Mouse (Mus musculus) CH12.LX (cell line): ENCODE measurements around the gene Hddc2. TPM values are rescaled to one million over a fixed set of nuclear protein-coding genes. Genes with fewer than 3 reads are reported as not detected.

ENCODE experiments used
- DNase-seq: peaks from one replicate; pipeline ENCODE4 v3.0.0-alpha.2; 2013; ENCODE audit errors: extremely low read depth
- H3K27ac ChIP-seq: 2 replicates; pipeline ENCODE4 v1.5.1; 2012; ENCODE audit warnings: low read depth, mild to moderate bottlenecking, control low read depth, moderate library complexity; ENCODE audit not compliant: insufficient read depth
- H3K27me3 ChIP-seq: replicated peaks from 2 replicates; pipeline ENCODE3; 2012; ENCODE audit warnings: inconsistent platforms
- H3K36me3 ChIP-seq, 2 experiments: replicated peaks in 1 of 2; 2 replicates each; pipeline versions ENCODE3 to v1.6.1; 2012; ENCODE audit warnings: inconsistent platforms in 1 of 2, low read length in 1 of 2, mild to moderate bottlenecking in 1 of 2, mixed read lengths in 1 of 2, moderate library complexity in 1 of 2; ENCODE audit not compliant: control insufficient read depth in 1 of 2, insufficient read depth in 1 of 2
- H3K4me1 ChIP-seq, 2 experiments: 2 replicates each; pipeline ENCODE4 v1.6.1; 2012; ENCODE audit warnings: inconsistent platforms in 1 of 2, moderate library complexity in 1 of 2; ENCODE audit not compliant: insufficient read depth in 2 of 2, control insufficient read depth in 1 of 2
- H3K4me2 ChIP-seq: 2 replicates; pipeline ENCODE4 v1.6.1; 2012; ENCODE audit warnings: low read depth, mild to moderate bottlenecking, control low read depth; ENCODE audit not compliant: poor library complexity, insufficient read depth, severe bottlenecking
- H3K4me3 ChIP-seq, 3 experiments: fragments of 150-350 bp in 1 of 3; sonication (generic) in 1 of 3; replicated peaks in 1 of 3; 2 replicates each; pipeline versions ENCODE3 to v1.5.1; 2011 to 2012; ENCODE audit warnings: low read depth in 2 of 3, low read length in 2 of 3, mild to moderate bottlenecking in 2 of 3, moderate library complexity in 2 of 3, control low read depth in 1 of 3, improper control_type of control experiment in 1 of 3, inconsistent platforms in 1 of 3, mixed read lengths in 1 of 3; ENCODE audit not compliant: poor library complexity in 1 of 3
- H3K79me2 ChIP-seq: replicated peaks from 2 replicates; pipeline ENCODE4 v1.6.1; 2012; ENCODE audit warnings: mild to moderate bottlenecking, moderate library complexity; ENCODE audit not compliant: control insufficient read depth, poor library complexity, insufficient read depth, severe bottlenecking; ENCODE audit errors: extremely low read depth
- H3K9ac ChIP-seq: 2 replicates; pipeline ENCODE4 v1.6.1; 2012; ENCODE audit warnings: low read depth, mild to moderate bottlenecking, control low read depth, moderate library complexity; ENCODE audit not compliant: insufficient read depth
- H3K9me3 ChIP-seq: replicated peaks from 2 replicates; pipeline ENCODE3; 2012; ENCODE audit warnings: low read length, inconsistent platforms, mixed read lengths
- BHLHE40 ChIP-seq: IDR thresholded peaks from 2 replicates; pipeline ENCODE4 v1.6.1; 2011; ENCODE audit warnings: mild to moderate bottlenecking, low read depth, low read length, improper control_type of control experiment
- CHD1 ChIP-seq: IDR thresholded peaks from 2 replicates; pipeline ENCODE4 v1.6.1; 2012; ENCODE audit warnings: low read depth, low read length, improper control_type of control experiment, inconsistent platforms
- CHD2 ChIP-seq: IDR thresholded peaks from 2 replicates; pipeline ENCODE4 v1.6.1; 2011; ENCODE audit warnings: low read length, improper control_type of control experiment
- CTCF ChIP-seq, 2 experiments: IDR thresholded peaks in 1 of 2; conservative IDR thresholded peaks in 1 of 2; 2 replicates each; pipeline ENCODE4 v1.5.1; 2011 to 2012; ENCODE audit warnings: low read depth in 2 of 2, low read length in 2 of 2, improper control_type of control experiment in 1 of 2, inconsistent platforms in 1 of 2, mild to moderate bottlenecking in 1 of 2, moderate library complexity in 1 of 2
- ELF1 ChIP-seq: IDR thresholded peaks from 2 replicates; pipeline ENCODE4 v1.6.1; 2014; ENCODE audit warnings: low read depth, mild to moderate bottlenecking, inconsistent platforms, low read length, improper control_type of control experiment
- EP300 ChIP-seq: IDR thresholded peaks from 2 replicates; pipeline ENCODE4 v1.6.1; 2011; ENCODE audit warnings: low read length, improper control_type of control experiment
- ETS1 ChIP-seq: conservative IDR thresholded peaks from 2 replicates; pipeline ENCODE4 v1.6.1; 2012; ENCODE audit warnings: low read depth, mild to moderate bottlenecking, inconsistent platforms, low read length, improper control_type of control experiment, moderate library complexity
- HCFC1 ChIP-seq: IDR thresholded peaks from 2 replicates; pipeline ENCODE4 v1.6.1; 2012; ENCODE audit warnings: low read depth, mild to moderate bottlenecking, inconsistent platforms, low read length, improper control_type of control experiment
- KAT2A ChIP-seq: IDR thresholded peaks from 2 replicates; pipeline ENCODE4 v1.6.1; 2012; ENCODE audit warnings: low read length, improper control_type of control experiment, inconsistent platforms; ENCODE audit not compliant: insufficient replicate concordance
- MAFK ChIP-seq: IDR thresholded peaks from 2 replicates; pipeline ENCODE4 v1.6.1; 2011; ENCODE audit warnings: low read length, improper control_type of control experiment; ENCODE audit not compliant: insufficient replicate concordance
- MAX ChIP-seq: IDR thresholded peaks from 2 replicates; pipeline ENCODE4 v1.6.1; 2011; ENCODE audit warnings: low read length, improper control_type of control experiment
- MEF2A ChIP-seq: IDR thresholded peaks from 2 replicates; pipeline ENCODE4 v1.6.1; 2014; ENCODE audit warnings: low read depth, mild to moderate bottlenecking, inconsistent platforms, low read length, improper control_type of control experiment, borderline replicate concordance
- MXI1 ChIP-seq: IDR thresholded peaks from 2 replicates; pipeline ENCODE4 v1.6.1; 2011; ENCODE audit warnings: mild to moderate bottlenecking, low read depth, low read length, improper control_type of control experiment
- NELFE ChIP-seq: IDR thresholded peaks from 2 replicates; pipeline ENCODE4 v1.6.1; 2011; ENCODE audit warnings: low read depth, low read length, improper control_type of control experiment
- NRF1 ChIP-seq: IDR thresholded peaks from 2 replicates; pipeline ENCODE4 v1.6.1; 2014; ENCODE audit warnings: low read depth, mild to moderate bottlenecking, inconsistent platforms, low read length, improper control_type of control experiment, moderate library complexity
- PAX5 ChIP-seq: IDR thresholded peaks from 2 replicates; pipeline ENCODE4 v1.6.1; 2012; ENCODE audit warnings: low read length, inconsistent platforms, mixed read lengths
- POLR2A ChIP-seq: IDR thresholded peaks from 2 replicates; pipeline ENCODE4 v1.6.1; 2011; ENCODE audit warnings: low read depth, mild to moderate bottlenecking, improper control_type of control experiment, low read length
- POLR2AphosphoS2 ChIP-seq: IDR thresholded peaks from 2 replicates; pipeline ENCODE4 v1.6.1; 2011; ENCODE audit warnings: low read depth, low read length, improper control_type of control experiment
- RAD21 ChIP-seq: IDR thresholded peaks from 2 replicates; pipeline ENCODE4 v1.6.1; 2011; ENCODE audit warnings: low read depth, mild to moderate bottlenecking, low read length, improper control_type of control experiment, moderate library complexity
- SIN3A ChIP-seq: IDR thresholded peaks from 2 replicates; pipeline ENCODE4 v1.6.1; 2012; ENCODE audit warnings: low read length, improper control_type of control experiment, inconsistent platforms
- SMC3 ChIP-seq: IDR thresholded peaks from 2 replicates; pipeline ENCODE4 v1.6.1; 2011; ENCODE audit warnings: low read depth, low read length, improper control_type of control experiment
- TCF12 ChIP-seq: IDR thresholded peaks from 2 replicates; pipeline ENCODE4 v1.6.1; 2014; ENCODE audit warnings: low read depth, mild to moderate bottlenecking, inconsistent platforms, low read length, improper control_type of control experiment
- USF1 ChIP-seq: IDR thresholded peaks from 2 replicates; pipeline ENCODE4 v1.6.1; 2014; ENCODE audit warnings: low read depth, mild to moderate bottlenecking, inconsistent platforms, low read length, improper control_type of control experiment
- ZC3H11A ChIP-seq: IDR thresholded peaks from 2 replicates; pipeline ENCODE4 v1.6.1; 2012; ENCODE audit warnings: low read depth, mild to moderate bottlenecking, inconsistent platforms, low read length, improper control_type of control experiment
- ZKSCAN1 ChIP-seq: IDR thresholded peaks from 2 replicates; pipeline ENCODE4 v1.6.1; 2012; ENCODE audit warnings: low read depth, inconsistent platforms, low read length, improper control_type of control experiment, borderline replicate concordance
- ZMIZ1 ChIP-seq: IDR thresholded peaks from 2 replicates; pipeline ENCODE4 v1.6.1; 2012; ENCODE audit warnings: low read depth, mild to moderate bottlenecking, inconsistent platforms, low read length, improper control_type of control experiment
- dilution Hi-C: fragments of 300-500 bp; cut with MboI; formaldehyde crosslinking; loops from 2 replicates; pipeline ENCODE4 v1.14.3; 2020; ENCODE audit warnings: low sequenced_read_pairs; ENCODE audit not compliant: extremely low pct_unique_long_range_greater_than_20kb, extremely low pct_ligation_motif_present
- in situ Hi-C: fragments of 300-500 bp; cut with MboI; formaldehyde crosslinking; loops from 3 replicates; pipeline ENCODE4 v1.14.3; 2019; ENCODE audit warnings: low sequenced_read_pairs, low pct_ligation_motif_present, low pct_unique_long_range_greater_than_20kb, mixed read lengths
- polyA plus RNA-seq: library from polyadenylated mRNA; unstranded; fragments of >175 nt; gene quantifications from 2 replicates; pipeline ENCODE4 v1.2.1, GENCODE M21; 2012; ENCODE audit warnings: low read depth; ENCODE audit not compliant: insufficient read length
- total RNA-seq, 2 experiments: library from RNA; depleted of rRNA; stranded (reverse); fragments of 300-350 nt in 1 of 2; fragments of >200 nt in 1 of 2; gene quantifications; 2 replicates each; pipeline ENCODE4 v1.2.3; 2012 to 2014

Hddc2 gene
- total and polyA plus RNA-seq, 3 experiments, result 51.5 to 93.0 (median 51.7) TPM

DNA sequence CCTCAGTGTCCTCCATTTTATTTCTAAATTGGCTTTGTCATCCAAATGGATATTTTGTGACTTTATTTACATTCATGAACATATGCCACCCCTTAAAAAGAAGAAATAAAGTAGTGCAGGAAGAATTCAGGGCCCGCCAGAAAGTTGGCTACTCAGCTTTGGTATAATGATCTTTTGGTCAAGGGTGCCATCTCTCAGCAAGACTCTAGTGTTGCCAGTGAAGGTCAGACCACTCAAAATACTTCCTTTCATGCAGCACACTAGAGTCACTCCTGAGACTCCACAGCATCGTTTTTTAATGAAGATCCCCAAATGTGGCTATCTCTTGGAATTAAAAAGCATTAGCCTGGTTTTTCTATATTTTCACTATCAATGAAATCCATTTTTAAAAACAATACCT, 14.9 kb upstream of the Hddc2 start:
- H3K27ac ChIP-seq, result no peak overlapping the region
- no peak overlapping the region for H3K9ac ChIP-seq
- no peak overlapping the region for H3K4me2 ChIP-seq
- no peaks in the 10 kb centered on the region for H3K27me3 ChIP-seq
- in situ Hi-C loops (no loop called here), dilution Hi-C loops (no loop called here)
- H3K4me3 ChIP-seq, result no peak overlapping the region
- no peaks in the 10 kb centered on the region for H3K79me2 ChIP-seq
- H3K36me3 ChIP-seq, result no peaks in the 10 kb centered on the region
- DNase-seq, result no peak
- TF ChIP-seq RAD21 (peak; percentile 30), CTCF (conservative IDR thresholded peaks at IDR 0.05 in 1 of 2, IDR thresholded peaks at IDR 0.05 in 1 of 2; ENCODE audit: low read depth in 2 of 2, low read length in 2 of 2) (no peak; a peak in 1 of 4 replicates)
- no peaks in the 10 kb centered on the region for H3K4me1 ChIP-seq
- no peaks in the 10 kb centered on the region for H3K9me3 ChIP-seq

DNA sequence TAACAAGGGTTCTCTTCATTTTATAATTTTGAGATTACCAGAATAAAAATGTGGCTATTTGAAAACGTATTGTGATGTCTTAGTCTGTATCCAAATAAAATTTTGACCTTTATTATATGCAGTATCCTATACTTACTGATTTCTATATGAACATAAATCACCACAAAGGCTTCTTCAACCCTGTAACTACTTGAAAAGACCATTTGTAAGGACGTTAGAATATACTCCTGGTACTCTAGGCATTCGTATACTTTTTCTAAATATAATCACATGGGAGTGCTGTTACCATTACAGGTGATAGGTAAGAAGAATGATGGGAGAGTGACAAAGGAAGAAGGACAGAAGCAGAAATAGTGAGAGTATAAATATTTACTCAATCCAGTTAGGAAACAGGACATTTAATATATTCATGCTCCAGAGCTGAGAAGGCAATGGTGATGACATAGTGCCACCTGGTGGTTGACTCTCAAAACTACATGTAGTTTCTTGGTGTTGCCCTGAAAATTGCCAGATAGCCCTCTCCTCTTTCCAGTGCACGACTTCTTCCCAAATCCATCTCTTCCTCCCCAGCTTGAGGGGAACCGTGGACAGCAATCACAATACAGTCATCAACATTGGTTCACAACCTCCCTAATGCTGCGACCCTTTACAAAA, 14.1 kb upstream of the Hddc2 start:
- DNase-seq, result peak; percentile 57
- no peaks in the 10 kb centered on the region for H3K4me1 ChIP-seq

DNA sequence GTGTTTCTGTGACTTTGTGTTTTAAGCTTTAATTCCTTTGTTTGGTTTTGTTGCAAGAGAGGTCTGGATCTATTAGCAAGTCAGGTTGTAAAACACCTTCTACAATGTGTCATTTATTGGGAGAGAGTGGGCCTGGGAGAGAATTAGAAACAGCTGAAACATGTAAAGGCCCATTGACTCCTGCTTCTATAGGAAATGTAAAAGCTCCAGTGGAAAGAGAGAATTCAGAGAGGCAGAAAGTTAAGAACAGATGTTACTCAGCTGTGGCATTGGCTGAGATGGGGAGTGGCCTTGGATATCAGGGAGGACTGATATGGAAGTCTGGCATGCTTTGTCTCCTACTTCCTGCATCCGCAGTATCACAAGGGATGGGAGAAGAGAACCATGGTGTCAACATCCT, 12.9 kb upstream of the Hddc2 start:
- H3K4me1 ChIP-seq, result no peaks in the 10 kb centered on the region
- no peak overlapping the region for H3K9ac ChIP-seq
- DNase-seq, result no peak
- no peaks in the 10 kb centered on the region for H3K36me3 ChIP-seq
- H3K27ac ChIP-seq, result no peak overlapping the region
- H3K27me3 ChIP-seq, result no peaks in the 10 kb centered on the region
- no peaks in the 10 kb centered on the region for H3K9me3 ChIP-seq
- dilution Hi-C loops, result no loop called here
- no peak overlapping the region for H3K4me3 ChIP-seq
- in situ Hi-C loops, result loop anchor here (5.0 to 25.0 kb wide), 2 partner anchors 473 to 688 kb away; partner anchors contain the start of gene Trmt11
- TF ChIP-seq USF1, result no peak
- TF ChIP-seq CTCF (conservative IDR thresholded peaks at IDR 0.05 in 1 of 2, IDR thresholded peaks at IDR 0.05 in 1 of 2; ENCODE audit: low read depth in 2 of 2, low read length in 2 of 2), result no peak
- TF ChIP-seq POLR2A, result no peak
- no peak for TF ChIP-seq EP300
- TF ChIP-seq NRF1, result no peak
- no peak for TF ChIP-seq MAFK
- TF ChIP-seq MEF2A, result no peak
- no peak for TF ChIP-seq TCF12
- no peak for TF ChIP-seq SIN3A
- no peak for TF ChIP-seq ELF1
- TF ChIP-seq MXI1, result no peak
- TF ChIP-seq MAX, result no peak
- TF ChIP-seq KAT2A, result no peak
- no peak for TF ChIP-seq RAD21
- no peak for TF ChIP-seq ETS1
- H3K4me2 ChIP-seq, result no peak overlapping the region
- no peaks in the 10 kb centered on the region for H3K79me2 ChIP-seq

More for the DNA sequence above, 14.1 kb upstream of the Hddc2 start:
- no peaks in the 10 kb centered on the region for H3K9me3 ChIP-seq
- in situ Hi-C loops (no loop called here), dilution Hi-C loops (no loop called here)
- no peak overlapping the region for H3K4me2 ChIP-seq
- no peaks in the 10 kb centered on the region for H3K27me3 ChIP-seq
- H3K27ac ChIP-seq, result no peak overlapping the region
- no peak overlapping the region for H3K4me3 ChIP-seq
- no peak overlapping the region for H3K9ac ChIP-seq
- no peak for TF ChIP-seq ELF1
- TF ChIP-seq PAX5, result no peak
- no peak for TF ChIP-seq TCF12
- TF ChIP-seq RAD21, result peak; percentile 92
- no peak for TF ChIP-seq KAT2A
- TF ChIP-seq CHD1, result no peak
- TF ChIP-seq USF1, result no peak
- TF ChIP-seq SMC3, result peak; percentile 88
- no peak for TF ChIP-seq CHD2
- no peak for TF ChIP-seq BHLHE40
- no peak for TF ChIP-seq NELFE
- peak; percentile 46; the same call in 1 of the 2 replicates for TF ChIP-seq ZC3H11A
- no peak for TF ChIP-seq NRF1
- no peak for TF ChIP-seq HCFC1
- TF ChIP-seq CTCF (conservative IDR thresholded peaks at IDR 0.05 in 1 of 2, IDR thresholded peaks at IDR 0.05 in 1 of 2; ENCODE audit: low read depth in 2 of 2, low read length in 2 of 2), result peak; percentile 65 to 87
- TF ChIP-seq MAFK, result no peak
- no peak for TF ChIP-seq ZKSCAN1
- TF ChIP-seq POLR2A, result no peak
- TF ChIP-seq POLR2AphosphoS2, result no peak
- no peak for TF ChIP-seq ZMIZ1
- TF ChIP-seq, all 38 proteins: peak for 4
- no peaks in the 10 kb centered on the region for H3K36me3 ChIP-seq
- no peaks in the 10 kb centered on the region for H3K79me2 ChIP-seq
